Mouse (Mus musculus): ENCODE data around the gene Ubxn6.

GRCm38 (mm10) chr17:56096883-56097282, 22.1 kb upstream of the Ubxn6 start:
- TF ChIP-seq CTCF (conservative IDR thresholded peaks at IDR 0.05; ENCODE audit: low read length): no peak
- no peak for TF ChIP-seq NANOG (IDR thresholded peaks at IDR 0.05; ENCODE audit: borderline replicate concordance, low read length)
- no peak for TF ChIP-seq POU5F1 (IDR thresholded peaks at IDR 0.05; ENCODE audit: borderline replicate concordance, low read length)
